Mouse (Mus musculus): ENCODE results near the gene Slc9c1. TPM values are rescaled to one million over a fixed set of nuclear protein-coding genes. Genes with fewer than 3 reads are reported as not detected.
"Not testable (repeated sequence)": the region's sequence is repeated elsewhere in the genome, so short reads cannot be mapped to it uniquely, and the experiment has no call there.

Slc9c1 gene
- not detected in 2 replicates for polyA plus RNA-seq (2012; ENCODE audit: insufficient read depth, low replicate concordance)

DNA sequence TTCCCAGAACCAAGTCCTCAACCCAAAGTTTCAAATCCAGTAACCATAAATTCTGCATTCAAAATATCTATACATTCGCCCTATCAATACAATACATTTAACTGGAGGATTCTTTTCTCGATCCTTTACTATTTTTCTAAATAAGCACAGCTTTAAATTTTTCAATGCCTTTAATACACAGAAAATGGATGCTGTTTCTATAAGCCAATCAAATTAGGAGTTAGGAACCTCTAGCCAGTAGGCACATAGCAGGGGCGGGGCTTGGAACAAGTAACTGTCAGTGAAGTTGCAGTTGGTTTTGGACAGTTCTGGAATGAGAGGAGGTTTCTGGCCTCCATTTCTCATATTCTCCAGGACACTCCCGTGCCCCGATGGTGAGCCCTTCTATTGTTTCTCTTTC is at the start of gene Slc9c1:
TSS of gene Slc9c1 (plus strand) at position 301 of the 400 bp plus-strand sequence.
- Histone ChIP-seq H3K36me3 (replicated peaks; ENCODE audit: low read length) (no peaks in the 10 kb centered on the region), H3K27me3 (replicated peaks) (no peaks in the 10 kb centered on the region), H3K4me3 (replicated peaks) (no peak within 1 kb of the TSS), H3K9me3 (no peaks in the 10 kb centered on the region), H3K4me1 (no peaks in the 10 kb centered on the region)
- TF ChIP-seq GATA1 (IDR thresholded peaks at IDR 0.05; ENCODE audit: borderline replicate concordance, low read length) (no peak), FLI1 (IDR thresholded peaks at IDR 0.05; ENCODE audit: low read length) (no peak)

DNA sequence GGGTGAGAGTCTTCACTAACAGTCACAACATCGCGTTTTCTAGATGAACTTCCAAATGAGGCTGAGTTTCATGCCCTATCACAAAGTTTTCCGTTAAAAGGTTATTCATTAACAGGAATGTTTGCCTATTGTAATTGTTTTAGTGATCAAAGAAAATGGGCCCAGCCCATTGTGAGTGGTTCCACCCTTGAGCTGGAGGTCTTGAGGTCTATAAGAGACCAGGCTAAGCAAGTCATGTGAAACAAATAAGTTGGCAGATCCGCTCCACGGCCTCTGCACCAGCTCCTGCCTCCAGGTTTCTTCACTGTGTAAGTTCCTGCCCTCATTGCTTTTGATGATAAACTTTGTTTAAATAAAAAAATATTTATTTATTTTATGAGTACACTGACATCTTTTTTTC is 42.2 kb upstream of the Slc9c1 start, which contains the start of gene Gm609:
TSS of gene Gm609 (minus strand) at position 43 of the 400 bp plus-strand sequence.
- TF ChIP-seq FLI1 (IDR thresholded peaks at IDR 0.05; ENCODE audit: low read length) (no peak), GATA1 (IDR thresholded peaks at IDR 0.05; ENCODE audit: borderline replicate concordance, low read length) (no peak)
- no peaks in the 10 kb centered on the region for H3K9me3 ChIP-seq
- no peaks in the 10 kb centered on the region for H3K36me3 ChIP-seq (replicated peaks; ENCODE audit: low read length)
- no peaks in the 10 kb centered on the region for H3K27me3 ChIP-seq (replicated peaks)
- H3K4me1 ChIP-seq: no peaks in the 10 kb centered on the region
- no peak within 1 kb of the TSS for H3K4me3 ChIP-seq (replicated peaks)

DNA sequence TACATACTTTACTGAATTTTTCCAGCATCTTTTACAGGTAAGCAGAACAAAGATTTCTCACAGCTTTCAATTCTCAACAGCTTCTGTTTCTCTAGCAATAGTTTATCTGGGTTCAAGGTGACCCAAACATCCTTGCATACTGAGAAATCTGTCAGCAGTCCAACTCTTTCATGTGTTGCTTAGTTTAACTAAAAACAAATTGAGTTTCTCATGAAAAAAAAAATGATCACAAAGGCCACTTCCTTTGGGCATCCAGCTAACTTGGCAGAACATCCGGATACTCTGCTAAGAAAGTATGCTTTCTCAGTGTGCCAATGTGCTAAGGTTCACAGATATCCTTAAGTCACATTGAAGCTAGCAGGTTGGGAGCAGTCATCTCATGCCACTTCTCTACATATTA is 39.8 kb upstream of the Slc9c1 start:
- no peaks in the 10 kb centered on the region for H3K27me3 ChIP-seq (replicated peaks)
- no peaks in the 10 kb centered on the region for H3K4me1 ChIP-seq
- no peaks in the 10 kb centered on the region for H3K36me3 ChIP-seq (replicated peaks; ENCODE audit: low read length)
- no peak for TF ChIP-seq GATA1 (IDR thresholded peaks at IDR 0.05; ENCODE audit: borderline replicate concordance, low read length)
- TF ChIP-seq FLI1 (IDR thresholded peaks at IDR 0.05; ENCODE audit: low read length): no peak
- H3K9me3 ChIP-seq: no peaks in the 10 kb centered on the region
- no peak overlapping the region for H3K4me3 ChIP-seq (replicated peaks)

DNA sequence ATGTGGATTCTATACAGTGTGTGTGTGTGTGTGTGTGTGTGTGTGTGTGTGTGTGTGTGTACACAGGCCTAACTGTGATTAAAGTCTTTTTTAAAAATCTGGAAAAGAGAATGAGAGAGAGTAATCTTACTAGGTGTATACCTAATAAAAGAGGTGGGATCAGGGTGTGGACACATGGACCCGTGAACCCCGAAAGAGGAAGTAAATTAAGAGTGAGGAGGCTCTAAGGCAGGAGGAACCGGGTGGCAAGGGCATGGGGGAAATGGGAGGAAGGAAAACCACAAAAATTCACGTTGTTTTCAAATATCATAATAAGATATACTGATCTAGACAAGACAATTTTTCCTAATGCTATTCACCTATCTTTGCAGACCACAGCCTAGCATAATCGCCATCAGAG is 9.6 kb upstream of the Slc9c1 start:
- no peaks in the 10 kb centered on the region for H3K9me3 ChIP-seq
- no peaks in the 10 kb centered on the region for H3K4me1 ChIP-seq
- H3K36me3 ChIP-seq (replicated peaks; ENCODE audit: low read length): no peaks in the 10 kb centered on the region
- H3K4me3 ChIP-seq (replicated peaks): no peak overlapping the region
- H3K27me3 ChIP-seq (replicated peaks): no peaks in the 10 kb centered on the region
- no peak for TF ChIP-seq FLI1 (IDR thresholded peaks at IDR 0.05; ENCODE audit: low read length)
- no peak for TF ChIP-seq GATA1 (IDR thresholded peaks at IDR 0.05; ENCODE audit: borderline replicate concordance, low read length)

DNA sequence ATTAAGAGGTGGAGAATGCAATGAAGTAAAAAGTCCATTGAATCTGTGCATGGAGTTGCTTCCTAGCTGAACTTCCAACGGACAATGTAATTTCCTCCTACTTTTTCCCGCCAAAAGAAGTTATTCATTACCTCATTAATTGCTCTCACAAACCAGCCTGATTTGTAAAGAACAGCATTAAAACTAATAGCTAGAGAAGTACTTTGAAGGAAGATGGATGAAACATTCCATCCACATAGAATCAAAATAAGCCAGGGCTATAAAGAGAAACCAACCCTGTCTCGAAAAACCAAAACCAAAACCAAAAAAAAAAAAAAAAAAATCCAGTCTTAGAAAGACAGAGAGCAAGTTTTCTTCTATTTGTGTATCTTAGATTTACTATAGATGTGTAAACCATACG is 3.2 kb upstream of the Slc9c1 start, which contains the start of gene Gm17783:
TSS of gene Gm17783 (minus strand) at position 101 of the 400 bp plus-strand sequence.
- no peaks in the 10 kb centered on the region for H3K27me3 ChIP-seq (replicated peaks)

DNA sequence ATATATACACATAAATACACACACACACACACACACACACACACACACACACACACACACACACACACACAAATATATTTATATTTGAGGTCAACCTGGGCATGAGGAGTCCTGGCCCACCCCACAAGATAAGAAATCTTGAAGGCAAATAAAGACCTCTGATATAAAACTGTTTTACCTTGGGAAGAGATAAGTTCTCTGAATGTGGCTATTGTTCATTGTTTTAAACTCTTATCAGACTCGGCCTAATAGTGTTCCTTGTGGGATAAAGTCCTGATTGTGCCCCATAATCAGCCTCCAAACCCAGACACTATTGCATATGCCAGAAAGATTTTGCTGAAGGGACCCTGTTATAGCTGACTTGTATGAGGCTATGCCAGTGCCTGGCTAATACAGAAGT is 3.2 kb downstream of the Slc9c1 start:
- not testable (repeated sequence) for H3K4me3 ChIP-seq (replicated peaks); H3K9me3 ChIP-seq; H3K4me1 ChIP-seq; H3K27me3 ChIP-seq (replicated peaks); H3K36me3 ChIP-seq (replicated peaks; ENCODE audit: low read length)

More for the DNA sequence above, 3.2 kb upstream of the Slc9c1 start, which contains the start of gene Gm17783:
- no peak for TF ChIP-seq FLI1 (IDR thresholded peaks at IDR 0.05; ENCODE audit: low read length)
- no peak for TF ChIP-seq GATA1 (IDR thresholded peaks at IDR 0.05; ENCODE audit: borderline replicate concordance, low read length)
- no peaks in the 10 kb centered on the region for H3K9me3 ChIP-seq
- no peaks in the 10 kb centered on the region for H3K36me3 ChIP-seq (replicated peaks; ENCODE audit: low read length)
- no peaks in the 10 kb centered on the region for H3K4me1 ChIP-seq
- H3K4me3 ChIP-seq (replicated peaks): no peak within 1 kb of the TSS

DNA sequence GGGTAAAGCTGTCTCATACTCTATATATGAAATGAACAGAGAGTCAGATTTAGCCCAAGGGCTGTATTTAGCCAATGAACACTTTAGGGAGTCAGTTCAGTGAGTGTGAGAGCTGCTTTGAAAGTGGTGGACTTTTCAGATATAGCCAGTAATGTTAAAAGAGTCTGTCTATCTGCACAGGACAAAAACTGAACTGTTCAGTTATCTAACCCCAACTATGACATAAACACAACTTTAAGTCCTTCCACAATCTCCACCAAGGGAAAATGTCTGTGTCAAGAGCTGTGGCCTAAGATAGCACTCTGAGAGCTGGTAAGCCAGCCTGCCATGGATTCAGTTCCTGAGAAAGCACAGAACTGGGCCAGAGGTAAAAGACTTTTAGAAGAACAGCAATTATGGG is 7.0 kb downstream of the Slc9c1 start:
- no peak for TF ChIP-seq GATA1 (IDR thresholded peaks at IDR 0.05; ENCODE audit: borderline replicate concordance, low read length)
- no peaks in the 10 kb centered on the region for H3K4me1 ChIP-seq
- no peaks in the 10 kb centered on the region for H3K9me3 ChIP-seq
- no peaks in the 10 kb centered on the region for H3K27me3 ChIP-seq (replicated peaks)
- H3K4me3 ChIP-seq (replicated peaks): no peak overlapping the region
- H3K36me3 ChIP-seq (replicated peaks; ENCODE audit: low read length): no peaks in the 10 kb centered on the region

DNA sequence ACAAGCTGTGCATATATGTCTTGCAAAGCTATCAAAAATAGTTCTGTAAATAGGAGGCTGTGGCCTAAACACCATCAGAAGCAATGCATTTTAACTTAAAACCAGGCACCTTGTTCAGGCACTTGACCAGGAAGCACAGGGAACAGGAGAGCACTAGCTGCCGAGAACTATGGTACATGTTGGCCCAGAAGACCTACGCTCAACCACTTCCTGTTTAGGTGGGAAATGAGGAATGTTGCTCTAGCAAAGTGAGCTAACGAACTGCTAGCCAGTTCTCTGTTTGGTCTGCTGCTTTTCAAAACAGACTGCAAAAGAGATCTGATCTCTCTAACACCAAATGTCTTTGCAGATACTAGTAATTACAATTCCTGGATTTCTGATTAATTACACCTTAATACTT is 9.2 kb downstream of the Slc9c1 start:
- TF ChIP-seq FLI1 (IDR thresholded peaks at IDR 0.05; ENCODE audit: low read length) (no peak), GATA1 (IDR thresholded peaks at IDR 0.05; ENCODE audit: borderline replicate concordance, low read length) (no peak)

DNA sequence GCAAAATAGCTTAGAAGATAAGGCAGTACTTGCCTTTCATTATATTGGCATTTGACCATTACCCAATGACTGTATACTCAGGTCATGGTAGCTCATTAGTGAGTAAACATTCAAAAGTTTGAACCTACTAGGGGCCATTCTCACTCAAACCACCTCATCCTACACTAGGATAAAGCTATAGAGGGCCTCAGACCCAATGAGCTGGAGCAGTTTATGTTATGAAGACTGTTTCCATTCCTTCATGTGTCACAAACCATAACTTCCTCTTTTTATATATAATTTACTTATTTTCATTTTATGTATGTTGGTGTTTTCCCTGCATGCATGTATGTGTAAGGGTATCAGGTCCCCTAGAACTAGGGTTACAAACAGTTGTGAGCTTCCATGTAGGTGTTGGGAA is 12.9 kb downstream of the Slc9c1 start:
- no peak for TF ChIP-seq GATA1 (IDR thresholded peaks at IDR 0.05; ENCODE audit: borderline replicate concordance, low read length)
- no peak for TF ChIP-seq FLI1 (IDR thresholded peaks at IDR 0.05; ENCODE audit: low read length)
- H3K27me3 ChIP-seq (replicated peaks): no peaks in the 10 kb centered on the region
- no peaks in the 10 kb centered on the region for H3K36me3 ChIP-seq (replicated peaks; ENCODE audit: low read length)
- no peaks in the 10 kb centered on the region for H3K4me1 ChIP-seq
- no peak overlapping the region for H3K4me3 ChIP-seq (replicated peaks)
- no peaks in the 10 kb centered on the region for H3K9me3 ChIP-seq

More for the DNA sequence above, 9.2 kb downstream of the Slc9c1 start:
- Histone ChIP-seq H3K4me3 (replicated peaks) (no peak overlapping the region), H3K4me1 (no peaks in the 10 kb centered on the region), H3K27me3 (replicated peaks) (no peaks in the 10 kb centered on the region), H3K36me3 (replicated peaks; ENCODE audit: low read length) (no peaks in the 10 kb centered on the region), H3K9me3 (no peaks in the 10 kb centered on the region)

DNA sequence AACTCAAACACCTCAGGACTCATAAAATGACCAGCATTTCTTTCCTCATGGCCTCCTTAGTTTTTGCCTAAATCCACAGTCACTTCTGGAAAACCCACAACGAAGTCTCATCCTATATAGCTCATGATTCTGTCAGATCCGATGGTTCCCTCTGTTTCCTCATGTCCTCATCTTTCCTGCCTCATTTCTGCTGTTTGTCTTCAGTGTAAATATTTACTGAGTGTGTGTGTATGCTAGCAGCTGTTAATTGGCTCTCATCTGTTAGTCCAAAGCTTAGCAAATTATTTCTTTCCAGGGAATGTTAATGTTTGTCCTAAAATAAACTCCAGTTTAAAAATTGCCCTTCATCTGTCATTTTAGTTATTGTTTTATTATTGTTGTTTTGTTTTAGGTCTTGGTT is 16.5 kb downstream of the Slc9c1 start:
- H3K9me3 ChIP-seq: no peaks in the 10 kb centered on the region
- no peaks in the 10 kb centered on the region for H3K27me3 ChIP-seq (replicated peaks)
- no peak for TF ChIP-seq FLI1 (IDR thresholded peaks at IDR 0.05; ENCODE audit: low read length)
- no peak for TF ChIP-seq GATA1 (IDR thresholded peaks at IDR 0.05; ENCODE audit: borderline replicate concordance, low read length)
- no peaks in the 10 kb centered on the region for H3K4me1 ChIP-seq
- no peaks in the 10 kb centered on the region for H3K36me3 ChIP-seq (replicated peaks; ENCODE audit: low read length)
- no peak overlapping the region for H3K4me3 ChIP-seq (replicated peaks)

DNA sequence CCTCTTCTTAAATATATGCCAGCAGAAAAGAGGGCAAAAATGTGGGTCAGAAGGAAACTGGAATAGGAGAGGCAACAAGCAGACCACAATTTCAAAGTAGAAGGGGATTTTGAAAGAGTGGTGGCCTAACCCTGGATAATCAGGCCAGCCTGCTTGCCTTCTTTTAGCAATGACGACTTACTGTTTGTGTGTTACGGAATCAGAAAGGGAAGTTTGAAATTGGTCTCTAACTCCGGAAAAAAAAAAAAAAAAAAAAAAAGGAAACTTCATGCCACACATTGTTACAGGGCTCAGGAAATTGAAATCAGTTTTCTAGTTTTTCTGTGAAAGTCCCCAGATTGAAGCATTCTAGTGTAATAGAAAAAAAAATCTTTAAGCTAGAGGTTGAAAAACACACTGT is 26.6 kb downstream of the Slc9c1 start:
- Histone ChIP-seq H3K36me3 (replicated peaks; ENCODE audit: low read length) (no peaks in the 10 kb centered on the region), H3K4me1 (no peaks in the 10 kb centered on the region), H3K27me3 (replicated peaks) (no peaks in the 10 kb centered on the region), H3K9me3 (no peaks in the 10 kb centered on the region), H3K4me3 (replicated peaks) (no peak overlapping the region)
- TF ChIP-seq GATA1 (IDR thresholded peaks at IDR 0.05; ENCODE audit: borderline replicate concordance, low read length): no peak
- no peak for TF ChIP-seq FLI1 (IDR thresholded peaks at IDR 0.05; ENCODE audit: low read length)
